Mouse (Mus musculus): ENCODE data around the gene Ywhab. TPM values are rescaled to one million over a fixed set of nuclear protein-coding genes. Genes with fewer than 3 reads are reported as not detected.

The Ywhab gene
- polyA plus RNA-seq (2014; fragmentation: Illumina TruSeq; extraction: RNeasy Lipid Tissue Mini Kit (QIAGEN cat#74804)) = 304 TPM

GRCm38 (mm10) chr2:163994654-163994976, at the start of gene Ywhab:
TSS of gene Ywhab (plus strand) at chr2:163994960.

GRCm38 (mm10) chr2:164025150-164025549, 30.4 kb downstream of the Ywhab start, which contains the start of gene Pabpc1l:
TSS of gene Pabpc1l (plus strand) at chr2:164025450.

Other genes with a start within 250 kb of the Ywhab start
- gene Ada, start 244.7 kb upstream of the Ywhab start, polyA plus RNA-seq (2014; fragmentation: Illumina TruSeq; extraction: RNeasy Lipid Tissue Mini Kit (QIAGEN cat#74804)) = 2.1 TPM
- 2.1 TPM for gene Ccn5, start 174.1 kb upstream of the Ywhab start, polyA plus RNA-seq (2014; fragmentation: Illumina TruSeq; extraction: RNeasy Lipid Tissue Mini Kit (QIAGEN cat#74804))
- not detected for gene Kcnk15, start 141.3 kb upstream of the Ywhab start, polyA plus RNA-seq (2014; fragmentation: Illumina TruSeq; extraction: RNeasy Lipid Tissue Mini Kit (QIAGEN cat#74804))
- 5.6 TPM for gene Rims4, start 76.3 kb upstream of the Ywhab start, polyA plus RNA-seq (2014; fragmentation: Illumina TruSeq; extraction: RNeasy Lipid Tissue Mini Kit (QIAGEN cat#74804))
- gene Pabpc1l, start 30.5 kb downstream of the Ywhab start, polyA plus RNA-seq (2014; fragmentation: Illumina TruSeq; extraction: RNeasy Lipid Tissue Mini Kit (QIAGEN cat#74804)) = 1.0 TPM
- gene Stk4, start 75.4 kb downstream of the Ywhab start, polyA plus RNA-seq (2014; fragmentation: Illumina TruSeq; extraction: RNeasy Lipid Tissue Mini Kit (QIAGEN cat#74804)) = 104 TPM
- gene Tomm34, start 76.2 kb downstream of the Ywhab start, polyA plus RNA-seq (2014; fragmentation: Illumina TruSeq; extraction: RNeasy Lipid Tissue Mini Kit (QIAGEN cat#74804)) = 10.4 TPM
- not detected for gene Kcns1, start 176.2 kb downstream of the Ywhab start, polyA plus RNA-seq (2014; fragmentation: Illumina TruSeq; extraction: RNeasy Lipid Tissue Mini Kit (QIAGEN cat#74804))
- not detected for gene Wfdc5, start 187.8 kb downstream of the Ywhab start, polyA plus RNA-seq (2014; fragmentation: Illumina TruSeq; extraction: RNeasy Lipid Tissue Mini Kit (QIAGEN cat#74804))
- not detected for gene Wfdc12, start 195.6 kb downstream of the Ywhab start, polyA plus RNA-seq (2014; fragmentation: Illumina TruSeq; extraction: RNeasy Lipid Tissue Mini Kit (QIAGEN cat#74804))
- not detected for gene Wfdc15a, start 205.2 kb downstream of the Ywhab start, polyA plus RNA-seq (2014; fragmentation: Illumina TruSeq; extraction: RNeasy Lipid Tissue Mini Kit (QIAGEN cat#74804))
- 1.3 TPM for gene Wfdc15b, start 226.7 kb downstream of the Ywhab start, polyA plus RNA-seq (2014; fragmentation: Illumina TruSeq; extraction: RNeasy Lipid Tissue Mini Kit (QIAGEN cat#74804))
- gene Svs2, start 243.5 kb downstream of the Ywhab start, polyA plus RNA-seq (2014; fragmentation: Illumina TruSeq; extraction: RNeasy Lipid Tissue Mini Kit (QIAGEN cat#74804)) = not detected